ENCODE assay signal across 26 mouse cellular contexts in genomic region chr13:14004999-14005398, GRCm38 (mm10).
"Had no signal": no experiment of that assay in that cellular context is flagged by ENCODE, and none has a peak within 500 bp of the region (broad histone marks: within the 10 kb centered on the region; RNA-seq: fewer than 3 reads in every experiment).

No protein-coding gene starts in this region.

- ATAC-seq: hindbrain, embryonic 16.5 days; inflammation-experienced regulatory T-cells, adult 6 months; intestine, embryonic 15.5 days; intestine, postnatal 0 days had no signal

- H3K4me1 ChIP-seq: heart, embryonic 10.5 days; heart, embryonic 12.5 days; hindbrain, embryonic 10.5 days; hindbrain, embryonic 12.5 days; intestine, embryonic 15.5 days; kidney, embryonic 15.5 days; limb, embryonic 10.5 days; limb, embryonic 12.5 days had no signal

- H3K27ac ChIP-seq: heart, embryonic 10.5 days; hindbrain, embryonic 10.5 days; hindbrain, embryonic 12.5 days; hindbrain, embryonic 14.5 days; intestine, embryonic 15.5 days; kidney, embryonic 15.5 days; kidney, postnatal 0 days; left cerebral cortex, adult 2 months; limb, embryonic 10.5 days; limb, embryonic 12.5 days had no signal

- H3K9me3 ChIP-seq: heart, embryonic 10.5 days; heart, embryonic 12.5 days; hindbrain, embryonic 10.5 days; hindbrain, embryonic 12.5 days; intestine, embryonic 15.5 days; kidney, embryonic 15.5 days; limb, embryonic 10.5 days; limb, embryonic 12.5 days had no signal

- H3K27me3 ChIP-seq: heart, embryonic 12.5 days; hindbrain, embryonic 12.5 days; intestine, embryonic 15.5 days; kidney, embryonic 15.5 days; limb, embryonic 12.5 days had no signal

- H3K4me3 ChIP-seq: heart, embryonic 10.5 days; heart, embryonic 12.5 days; hindbrain, embryonic 10.5 days; hindbrain, embryonic 12.5 days; intestine, embryonic 15.5 days; kidney, embryonic 15.5 days; layer of hippocampus, adult 2 months; left cerebral cortex, adult 2 months; limb, embryonic 10.5 days; limb, embryonic 12.5 days had no signal

- H3K4me2 ChIP-seq: heart, embryonic 12.5 days; hindbrain, embryonic 12.5 days; hindbrain, embryonic 14.5 days; intestine, embryonic 15.5 days; kidney, embryonic 15.5 days; limb, embryonic 12.5 days; liver, embryonic 11.5 days had no signal

- DNase-seq: gastrocnemius, postnatal 14 days; gastrocnemius, postnatal 36 days; heart, adult 18-20 months; heart, postnatal 10 days; heart, postnatal 4 days; kidney, adult 18-20 months; kidney, adult 9 months; kidney, postnatal 25 days; kidney, postnatal 4 days; liver had no signal

- H3K9ac ChIP-seq: heart, embryonic 12.5 days; hindbrain, embryonic 12.5 days; hindbrain, embryonic 14.5 days; intestine, embryonic 15.5 days; kidney, embryonic 15.5 days; limb, embryonic 12.5 days had no signal
